8 mouse cellular contexts compared by ENCODE assay signal in the genomic region with DNA sequence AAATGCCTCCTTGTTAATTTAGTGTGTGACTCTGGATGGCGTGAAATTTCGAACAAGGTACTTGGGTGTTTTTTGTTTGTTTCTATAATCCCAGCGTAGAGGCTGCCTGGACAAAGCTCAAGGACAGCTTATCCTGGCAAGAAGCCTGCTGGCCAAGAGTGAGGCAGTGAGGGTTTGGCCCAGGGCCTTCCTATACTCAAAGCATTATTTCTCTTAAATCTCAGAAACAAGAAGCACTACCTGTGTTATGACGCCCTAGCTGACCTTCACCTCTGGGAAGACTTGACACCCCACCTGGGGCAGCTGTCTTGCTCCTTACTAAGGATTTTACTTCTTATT. TPM values are rescaled to one million over a fixed set of nuclear protein-coding genes. Genes with fewer than 3 reads are reported as not detected.
DNase-seq lines count a peak whose midpoint lies in the region; ATAC-seq and TF ChIP-seq lines count a peak whose summit lies in the region.

No protein-coding gene starts in this region.

- H3K27me3 ChIP-seq in embryonic facial prominence, embryonic 10.5 days (replicated peaks; ENCODE audit: low read depth, poor library complexity, severe bottlenecking) = no peaks in the 10 kb centered on the region
- H3K27me3 ChIP-seq in heart, embryonic 12.5 days (replicated peaks) = no peaks in the 10 kb centered on the region
- H3K27me3 ChIP-seq in kidney, embryonic 14.5 days (ENCODE audit: control insufficient read depth, insufficient read depth, low read length) = no peaks in the 10 kb centered on the region
- no peaks in the 10 kb centered on the region for H3K27me3 ChIP-seq in lung, postnatal 0 days (replicated peaks; ENCODE audit: insufficient read depth, low read length)
- no peaks in the 10 kb centered on the region for H3K27me3 ChIP-seq in small intestine, adult 2 months (ENCODE audit: control insufficient read depth, insufficient read depth, low read length)

- peak overlapping the region; percentile 96 for H3K27ac ChIP-seq in embryonic facial prominence, embryonic 10.5 days (replicated peaks)
- peak overlapping the region; percentile 100 for H3K27ac ChIP-seq in heart, embryonic 12.5 days (ENCODE audit: poor library complexity, severe bottlenecking)
- peak overlapping the region; percentile 83; the same call in 1 of the 2 replicates for H3K27ac ChIP-seq in kidney, embryonic 14.5 days (ENCODE audit: low read depth, low read length)
- H3K27ac ChIP-seq in lung, postnatal 0 days (ENCODE audit: low read length) = peak overlapping the region; percentile 99
- H3K27ac ChIP-seq in small intestine, adult 2 months (ENCODE audit: insufficient read depth, low read depth, low read length) = peak overlapping the region; percentile 97

- peaks cover 35% of the 10 kb centered on the region for H3K36me3 ChIP-seq in embryonic facial prominence, embryonic 10.5 days (replicated peaks)
- H3K36me3 ChIP-seq in heart, embryonic 12.5 days = peaks cover 27% of the 10 kb centered on the region
- H3K36me3 ChIP-seq in kidney, embryonic 14.5 days (ENCODE audit: control insufficient read depth, insufficient read depth, low read length) = peaks cover 13% of the 10 kb centered on the region; the same call in 1 of the 2 replicates
- H3K36me3 ChIP-seq in lung, postnatal 0 days (ENCODE audit: insufficient read depth, low read length) = no peaks in the 10 kb centered on the region; the same call in 1 of the 2 replicates
- peaks cover 32% of the 10 kb centered on the region for H3K36me3 ChIP-seq in small intestine, adult 2 months (ENCODE audit: control insufficient read depth, insufficient read depth, low read length)

- WGBS in embryonic facial prominence, embryonic 10.5 days = 55% methylated on average over 4 of the region's 4 CpGs
- 44% methylated on average over 4 of the region's 4 CpGs for WGBS in heart, embryonic 12.5 days
- WGBS in kidney, embryonic 14.5 days = 42% methylated on average over 4 of the region's 4 CpGs
- WGBS in lung, postnatal 0 days = 7% methylated on average over 4 of the region's 4 CpGs
- WGBS in small intestine, adult 2 months = 8% methylated on average over 4 of the region's 4 CpGs

- ATAC-seq in heart, embryonic 12.5 days (ENCODE audit: insufficient number of reproducible peaks, low FRiP score) = no peak
- ATAC-seq in kidney, embryonic 14.5 days (ENCODE audit: low FRiP score, low TSS enrichment) = no peak
- ATAC-seq in lung, postnatal 0 days = no peak
- no peak for ATAC-seq in monocyte, adult 5-6 weeks (replicated peaks; ENCODE audit: insufficient number of reproducible peaks, low FRiP score, low TSS enrichment, poor library complexity, severe bottlenecking)

- peak overlapping the region; percentile 87 for H3K9ac ChIP-seq in heart, embryonic 12.5 days
- peak overlapping the region; percentile 64 for H3K9ac ChIP-seq in kidney, embryonic 14.5 days (ENCODE audit: low read depth, low read length)
- H3K9ac ChIP-seq in lung, postnatal 0 days (replicated peaks; ENCODE audit: low read depth) = peak overlapping the region; percentile 84

- peak overlapping the region; percentile 78 for H3K4me2 ChIP-seq in heart, embryonic 12.5 days
- H3K4me2 ChIP-seq in kidney, embryonic 14.5 days (replicated peaks; ENCODE audit: low read depth, low read length) = peak overlapping the region; percentile 58
- H3K4me2 ChIP-seq in lung, postnatal 0 days (replicated peaks; ENCODE audit: low read depth, low read length) = peak overlapping the region; percentile 53

- no peak for TF ChIP-seq POLR2A in small intestine, adult 2 months (IDR thresholded peaks at IDR 0.05; ENCODE audit: low read depth, low read length)

- peak; percentile 47 for DNase-seq in urinary bladder, postnatal 25 days (ENCODE audit: low spot score)
- no peak for DNase-seq in urinary bladder, adult 2 months (ENCODE audit: low spot score)
- DNase-seq in embryonic facial prominence, embryonic 10.5 days (ENCODE audit: low spot score) = peak; percentile 19
- DNase-seq in lung, postnatal 0 days (ENCODE audit: low spot score) = peak; percentile 78

- H3K4me1 ChIP-seq in embryonic facial prominence, embryonic 10.5 days = peaks cover 23% of the 10 kb centered on the region
- H3K4me1 ChIP-seq in heart, embryonic 12.5 days (replicated peaks) = peaks cover 22% of the 10 kb centered on the region
- peaks cover 10% of the 10 kb centered on the region; the same call in 1 of the 2 replicates for H3K4me1 ChIP-seq in kidney, embryonic 14.5 days (ENCODE audit: control insufficient read depth, insufficient read depth, low read length)
- peaks cover 9% of the 10 kb centered on the region for H3K4me1 ChIP-seq in lung, postnatal 0 days (ENCODE audit: insufficient read depth, low read depth, low read length)
- H3K4me1 ChIP-seq in small intestine, adult 2 months (ENCODE audit: control insufficient read depth, insufficient read depth, insufficient read length, low read length) = peaks cover under 1% of the 10 kb centered on the region; the same call in 1 of the 2 replicates

- H3K4me3 ChIP-seq in embryonic facial prominence, embryonic 10.5 days = peak overlapping the region; percentile 79
- peak overlapping the region; percentile 61 for H3K4me3 ChIP-seq in heart, embryonic 12.5 days
- H3K4me3 ChIP-seq in kidney, embryonic 14.5 days (ENCODE audit: low read length) = peak overlapping the region; percentile 51
- H3K4me3 ChIP-seq in lung, postnatal 0 days (ENCODE audit: low read depth, low read length) = peak overlapping the region; percentile 72
- H3K4me3 ChIP-seq in small intestine, adult 2 months (ENCODE audit: low read depth, low read length) = peak overlapping the region; percentile 93

- no peak for TF ChIP-seq CTCF in lung, postnatal 0 days (IDR thresholded peaks at IDR 0.05)
- TF ChIP-seq CTCF in small intestine, adult 2 months (IDR thresholded peaks at IDR 0.05; ENCODE audit: extremely low read depth, insufficient read length, insufficient replicate concordance, low read depth, low read length) = no peak

- TF ChIP-seq EP300 in lung, postnatal 0 days (IDR thresholded peaks at IDR 0.05) = no peak

- no peaks in the 10 kb centered on the region for H3K9me3 ChIP-seq in embryonic facial prominence, embryonic 10.5 days
- no peaks in the 10 kb centered on the region for H3K9me3 ChIP-seq in heart, embryonic 12.5 days (replicated peaks)
- no peaks in the 10 kb centered on the region for H3K9me3 ChIP-seq in kidney, embryonic 14.5 days (ENCODE audit: control insufficient read depth, low read length)
- H3K9me3 ChIP-seq in lung, postnatal 0 days (ENCODE audit: low read length) = no peaks in the 10 kb centered on the region

RNA-seq across cellular contexts. Expression of a gene that starts 2.6 kb away (rescaled TPM):
- 41.1 and 43.4 TPM in 2 replicates for polyA plus RNA-seq in urinary bladder, adult 2 months (2012; rRNA removed)
- polyA plus RNA-seq in embryonic facial prominence, embryonic 10.5 days (2016; fragmentation: Nextera tagmentation; extraction: Ambion mirVana) = 27.3 and 29.7 TPM in 2 replicates
- 35.6 and 35.9 TPM in 2 replicates for polyA plus RNA-seq in heart, embryonic 12.5 days (2016; fragmentation: Nextera tagmentation; extraction: Ambion mirVana)
- polyA plus RNA-seq in kidney, embryonic 14.5 days (2014; fragmentation: Nextera tagmentation; extraction: Ambion mirVana) = 34.0 and 39.6 TPM in 2 replicates
- polyA plus RNA-seq in lung, postnatal 0 days (2015; fragmentation: Nextera tagmentation; extraction: Ambion mirVana) = 62.1 and 62.2 TPM in 2 replicates
- 9.8 and 29.5 TPM in 2 replicates for polyA plus RNA-seq in small intestine, adult 2 months (2012; rRNA removed)
- total RNA-seq in monocyte, adult 5-6 weeks (2017) = 127 to 227 TPM (median 128 TPM) in 3 replicates

RNA-seq across cellular contexts. Expression of a gene that starts 18.1 kb away (rescaled TPM):
- polyA plus RNA-seq in urinary bladder, adult 2 months (2012; rRNA removed) = 0.66 and 0.83 TPM in 2 replicates
- polyA plus RNA-seq in embryonic facial prominence, embryonic 10.5 days (2016; fragmentation: Nextera tagmentation; extraction: Ambion mirVana) = not detected in 2 replicates
- polyA plus RNA-seq in heart, embryonic 12.5 days (2016; fragmentation: Nextera tagmentation; extraction: Ambion mirVana) = not detected in 2 replicates
- not detected in 2 replicates for polyA plus RNA-seq in kidney, embryonic 14.5 days (2014; fragmentation: Nextera tagmentation; extraction: Ambion mirVana)
- polyA plus RNA-seq in lung, postnatal 0 days (2015; fragmentation: Nextera tagmentation; extraction: Ambion mirVana) = 0.11 and 0.21 TPM in 2 replicates
- polyA plus RNA-seq in small intestine, adult 2 months (2012; rRNA removed) = 0.06 and 0.47 TPM in 2 replicates
- not detected in 3 replicates for total RNA-seq in monocyte, adult 5-6 weeks (2017)
